Mouse (Mus musculus) CH12.LX (cell line): ENCODE measurements around the gene Grk4. TPM values are rescaled to one million over a fixed set of nuclear protein-coding genes. Genes with fewer than 3 reads are reported as not detected.

Source experiments
- DNase-seq: peaks from one replicate; pipeline ENCODE4 v3.0.0-alpha.2; 2013; ENCODE audit errors: extremely low read depth
- H3K27ac ChIP-seq: 2 replicates; pipeline ENCODE4 v1.5.1; 2012; ENCODE audit warnings: low read depth, mild to moderate bottlenecking, control low read depth, moderate library complexity; ENCODE audit not compliant: insufficient read depth
- H3K27me3 ChIP-seq: replicated peaks from 2 replicates; pipeline ENCODE3; 2012; ENCODE audit warnings: inconsistent platforms
- H3K36me3 ChIP-seq, 2 experiments: replicated peaks in 1 of 2; 2 replicates each; pipeline versions ENCODE3 to v1.6.1; 2012; ENCODE audit warnings: inconsistent platforms in 1 of 2, low read length in 1 of 2, mild to moderate bottlenecking in 1 of 2, mixed read lengths in 1 of 2, moderate library complexity in 1 of 2; ENCODE audit not compliant: control insufficient read depth in 1 of 2, insufficient read depth in 1 of 2
- H3K4me1 ChIP-seq, 2 experiments: 2 replicates each; pipeline ENCODE4 v1.6.1; 2012; ENCODE audit warnings: inconsistent platforms in 1 of 2, moderate library complexity in 1 of 2; ENCODE audit not compliant: insufficient read depth in 2 of 2, control insufficient read depth in 1 of 2
- H3K4me2 ChIP-seq: 2 replicates; pipeline ENCODE4 v1.6.1; 2012; ENCODE audit warnings: low read depth, mild to moderate bottlenecking, control low read depth; ENCODE audit not compliant: poor library complexity, insufficient read depth, severe bottlenecking
- H3K4me3 ChIP-seq, 3 experiments: fragments of 150-350 bp in 1 of 3; sonication (generic) in 1 of 3; replicated peaks in 1 of 3; 2 replicates each; pipeline versions ENCODE3 to v1.5.1; 2011 to 2012; ENCODE audit warnings: low read depth in 2 of 3, low read length in 2 of 3, mild to moderate bottlenecking in 2 of 3, moderate library complexity in 2 of 3, control low read depth in 1 of 3, improper control_type of control experiment in 1 of 3, inconsistent platforms in 1 of 3, mixed read lengths in 1 of 3; ENCODE audit not compliant: poor library complexity in 1 of 3
- H3K79me2 ChIP-seq: replicated peaks from 2 replicates; pipeline ENCODE4 v1.6.1; 2012; ENCODE audit warnings: mild to moderate bottlenecking, moderate library complexity; ENCODE audit not compliant: control insufficient read depth, poor library complexity, insufficient read depth, severe bottlenecking; ENCODE audit errors: extremely low read depth
- H3K9ac ChIP-seq: 2 replicates; pipeline ENCODE4 v1.6.1; 2012; ENCODE audit warnings: low read depth, mild to moderate bottlenecking, control low read depth, moderate library complexity; ENCODE audit not compliant: insufficient read depth
- H3K9me3 ChIP-seq: replicated peaks from 2 replicates; pipeline ENCODE3; 2012; ENCODE audit warnings: low read length, inconsistent platforms, mixed read lengths
- BHLHE40 ChIP-seq: IDR thresholded peaks from 2 replicates; pipeline ENCODE4 v1.6.1; 2011; ENCODE audit warnings: mild to moderate bottlenecking, low read depth, low read length, improper control_type of control experiment
- CHD2 ChIP-seq: IDR thresholded peaks from 2 replicates; pipeline ENCODE4 v1.6.1; 2011; ENCODE audit warnings: low read length, improper control_type of control experiment
- E2F4 ChIP-seq: IDR thresholded peaks from 2 replicates; pipeline ENCODE4 v1.6.1; 2011; ENCODE audit warnings: low read depth, low read length, improper control_type of control experiment; ENCODE audit not compliant: insufficient replicate concordance
- ELF1 ChIP-seq: IDR thresholded peaks from 2 replicates; pipeline ENCODE4 v1.6.1; 2014; ENCODE audit warnings: low read depth, mild to moderate bottlenecking, inconsistent platforms, low read length, improper control_type of control experiment
- ETS1 ChIP-seq: conservative IDR thresholded peaks from 2 replicates; pipeline ENCODE4 v1.6.1; 2012; ENCODE audit warnings: low read depth, mild to moderate bottlenecking, inconsistent platforms, low read length, improper control_type of control experiment, moderate library complexity
- GABPA ChIP-seq: IDR thresholded peaks from 2 replicates; pipeline ENCODE4 v1.6.1; 2012; ENCODE audit warnings: low read depth, low read length, improper control_type of control experiment, inconsistent platforms; ENCODE audit not compliant: insufficient replicate concordance
- JUN ChIP-seq: IDR thresholded peaks from 2 replicates; pipeline ENCODE4 v1.6.1; 2011; ENCODE audit warnings: low read depth, mild to moderate bottlenecking, low read length, improper control_type of control experiment, moderate library complexity; ENCODE audit not compliant: insufficient read depth
- KAT2A ChIP-seq: IDR thresholded peaks from 2 replicates; pipeline ENCODE4 v1.6.1; 2012; ENCODE audit warnings: low read length, improper control_type of control experiment, inconsistent platforms; ENCODE audit not compliant: insufficient replicate concordance
- MAZ ChIP-seq: IDR thresholded peaks from 2 replicates; pipeline ENCODE4 v1.6.1; 2012; ENCODE audit warnings: low read depth, mild to moderate bottlenecking, inconsistent platforms, low read length, improper control_type of control experiment, moderate library complexity
- MEF2A ChIP-seq: IDR thresholded peaks from 2 replicates; pipeline ENCODE4 v1.6.1; 2014; ENCODE audit warnings: low read depth, mild to moderate bottlenecking, inconsistent platforms, low read length, improper control_type of control experiment, borderline replicate concordance
- MYC ChIP-seq: IDR thresholded peaks from 2 replicates; pipeline ENCODE4 v1.6.1; 2011; ENCODE audit warnings: low read depth, mild to moderate bottlenecking, improper control_type of control experiment, low read length
- NELFE ChIP-seq: IDR thresholded peaks from 2 replicates; pipeline ENCODE4 v1.6.1; 2011; ENCODE audit warnings: low read depth, low read length, improper control_type of control experiment
- PAX5 ChIP-seq: IDR thresholded peaks from 2 replicates; pipeline ENCODE4 v1.6.1; 2012; ENCODE audit warnings: low read length, inconsistent platforms, mixed read lengths
- POLR2A ChIP-seq: IDR thresholded peaks from 2 replicates; pipeline ENCODE4 v1.6.1; 2011; ENCODE audit warnings: low read depth, mild to moderate bottlenecking, improper control_type of control experiment, low read length
- POLR2AphosphoS2 ChIP-seq: IDR thresholded peaks from 2 replicates; pipeline ENCODE4 v1.6.1; 2011; ENCODE audit warnings: low read depth, low read length, improper control_type of control experiment
- SIN3A ChIP-seq: IDR thresholded peaks from 2 replicates; pipeline ENCODE4 v1.6.1; 2012; ENCODE audit warnings: low read length, improper control_type of control experiment, inconsistent platforms
- SMC3 ChIP-seq: IDR thresholded peaks from 2 replicates; pipeline ENCODE4 v1.6.1; 2011; ENCODE audit warnings: low read depth, low read length, improper control_type of control experiment
- TBP ChIP-seq: conservative IDR thresholded peaks from 2 replicates; pipeline ENCODE4 v1.6.1; 2011; ENCODE audit warnings: low read depth, low read length, improper control_type of control experiment
- TCF12 ChIP-seq: IDR thresholded peaks from 2 replicates; pipeline ENCODE4 v1.6.1; 2014; ENCODE audit warnings: low read depth, mild to moderate bottlenecking, inconsistent platforms, low read length, improper control_type of control experiment
- USF1 ChIP-seq: IDR thresholded peaks from 2 replicates; pipeline ENCODE4 v1.6.1; 2014; ENCODE audit warnings: low read depth, mild to moderate bottlenecking, inconsistent platforms, low read length, improper control_type of control experiment
- USF2 ChIP-seq: conservative IDR thresholded peaks from 2 replicates; pipeline ENCODE4 v1.6.1; 2011; ENCODE audit warnings: low read depth, low read length, improper control_type of control experiment
- ZC3H11A ChIP-seq: IDR thresholded peaks from 2 replicates; pipeline ENCODE4 v1.6.1; 2012; ENCODE audit warnings: low read depth, mild to moderate bottlenecking, inconsistent platforms, low read length, improper control_type of control experiment
- ZKSCAN1 ChIP-seq: IDR thresholded peaks from 2 replicates; pipeline ENCODE4 v1.6.1; 2012; ENCODE audit warnings: low read depth, inconsistent platforms, low read length, improper control_type of control experiment, borderline replicate concordance
- ZMIZ1 ChIP-seq: IDR thresholded peaks from 2 replicates; pipeline ENCODE4 v1.6.1; 2012; ENCODE audit warnings: low read depth, mild to moderate bottlenecking, inconsistent platforms, low read length, improper control_type of control experiment
- dilution Hi-C: fragments of 300-500 bp; cut with MboI; formaldehyde crosslinking; loops from 2 replicates; pipeline ENCODE4 v1.14.3; 2020; ENCODE audit warnings: low sequenced_read_pairs; ENCODE audit not compliant: extremely low pct_unique_long_range_greater_than_20kb, extremely low pct_ligation_motif_present
- in situ Hi-C: fragments of 300-500 bp; cut with MboI; formaldehyde crosslinking; loops from 3 replicates; pipeline ENCODE4 v1.14.3; 2019; ENCODE audit warnings: low sequenced_read_pairs, low pct_ligation_motif_present, low pct_unique_long_range_greater_than_20kb, mixed read lengths
- polyA plus RNA-seq: library from polyadenylated mRNA; unstranded; fragments of >175 nt; gene quantifications from 2 replicates; pipeline ENCODE4 v1.2.1, GENCODE M21; 2012; ENCODE audit warnings: low read depth; ENCODE audit not compliant: insufficient read length
- total RNA-seq, 2 experiments: library from RNA; depleted of rRNA; stranded (reverse); fragments of 300-350 nt in 1 of 2; fragments of >200 nt in 1 of 2; gene quantifications; 2 replicates each; pipeline ENCODE4 v1.2.3; 2012 to 2014

Grk4 gene
- total and polyA plus RNA-seq, 3 experiments: 0.56 to 0.81 (median 0.76) TPM

GRCm38 (mm10) chr5:34654881-34655280, 5.3 kb upstream of the Grk4 start:
- Histone ChIP-seq H3K4me1 (peaks cover 0 to 18% of the 10 kb centered on the region in 2 experiments; a peak in 3 of 4 replicates), H3K9ac (no peak overlapping the region), H3K4me2 (no peak overlapping the region), H3K79me2 (peaks cover 22% of the 10 kb centered on the region), H3K27me3 (no peaks in the 10 kb centered on the region), H3K27ac (no peak overlapping the region), H3K36me3 (peaks cover 71 to 77% of the 10 kb centered on the region in 2 experiments), H3K9me3 (no peaks in the 10 kb centered on the region), H3K4me3 (no peak overlapping the region)
- dilution Hi-C loops (no loop called here), in situ Hi-C loops (loop anchor here (25.0 kb wide), 1 partner anchor 382 kb away; the partner anchor contains the start of gene Hgfac)
- DNase-seq: no peak
- no peak for TF ChIP-seq MEF2A
- TF ChIP-seq ZMIZ1: no peak
- TF ChIP-seq ZKSCAN1: no peak
- no peak for TF ChIP-seq GABPA
- no peak for TF ChIP-seq E2F4
- TF ChIP-seq POLR2AphosphoS2: no peak
- no peak for TF ChIP-seq SIN3A
- no peak for TF ChIP-seq PAX5
- no peak for TF ChIP-seq JUN
- no peak for TF ChIP-seq USF2
- no peak for TF ChIP-seq KAT2A
- no peak for TF ChIP-seq POLR2A
- TF ChIP-seq NELFE: no peak
- TF ChIP-seq MAZ: no peak
- TF ChIP-seq SMC3: no peak
- no peak for TF ChIP-seq ETS1
- TF ChIP-seq TBP: no peak
- no peak for TF ChIP-seq TCF12
- TF ChIP-seq MYC: no peak
- TF ChIP-seq ZC3H11A: no peak

GRCm38 (mm10) chr5:34657556-34657955, 2.6 kb upstream of the Grk4 start:
- no peak for TF ChIP-seq ZMIZ1
- TF ChIP-seq CHD2: no peak
- no peak for TF ChIP-seq ELF1
- TF ChIP-seq BHLHE40: no peak
- TF ChIP-seq KAT2A: no peak
- TF ChIP-seq JUN: no peak
- TF ChIP-seq SMC3: no peak
- TF ChIP-seq TCF12: no peak
- TF ChIP-seq USF1: no peak
- no peak for DNase-seq
- no peak overlapping the region for H3K4me2 ChIP-seq

More at GRCm38 (mm10) chr5:34657556-34657955, 2.6 kb upstream of the Grk4 start:
- Histone ChIP-seq H3K27ac (no peak overlapping the region), H3K79me2 (peaks cover 22% of the 10 kb centered on the region), H3K9ac (no peak overlapping the region), H3K4me3 (no peak overlapping the region), H3K27me3 (no peaks in the 10 kb centered on the region), H3K36me3 (peaks cover 45 to 51% of the 10 kb centered on the region in 2 experiments), H3K4me1 (peaks cover 0 to 11% of the 10 kb centered on the region in 2 experiments; a peak in 2 of 4 replicates), H3K9me3 (no peaks in the 10 kb centered on the region)
- dilution Hi-C loops: no loop called here
- in situ Hi-C loops: loop anchor here (25.0 kb wide), 1 partner anchor 380 kb away; the partner anchor contains the start of gene Hgfac
